Mouse (Mus musculus): ENCODE measurements around the gene Npr2. TPM values are rescaled to one million over a fixed set of nuclear protein-coding genes. Genes with fewer than 3 reads are reported as not detected.

The Npr2 gene
- polyA plus RNA-seq, 1 experiment from 2014 or later = 9.3 TPM

DNA sequence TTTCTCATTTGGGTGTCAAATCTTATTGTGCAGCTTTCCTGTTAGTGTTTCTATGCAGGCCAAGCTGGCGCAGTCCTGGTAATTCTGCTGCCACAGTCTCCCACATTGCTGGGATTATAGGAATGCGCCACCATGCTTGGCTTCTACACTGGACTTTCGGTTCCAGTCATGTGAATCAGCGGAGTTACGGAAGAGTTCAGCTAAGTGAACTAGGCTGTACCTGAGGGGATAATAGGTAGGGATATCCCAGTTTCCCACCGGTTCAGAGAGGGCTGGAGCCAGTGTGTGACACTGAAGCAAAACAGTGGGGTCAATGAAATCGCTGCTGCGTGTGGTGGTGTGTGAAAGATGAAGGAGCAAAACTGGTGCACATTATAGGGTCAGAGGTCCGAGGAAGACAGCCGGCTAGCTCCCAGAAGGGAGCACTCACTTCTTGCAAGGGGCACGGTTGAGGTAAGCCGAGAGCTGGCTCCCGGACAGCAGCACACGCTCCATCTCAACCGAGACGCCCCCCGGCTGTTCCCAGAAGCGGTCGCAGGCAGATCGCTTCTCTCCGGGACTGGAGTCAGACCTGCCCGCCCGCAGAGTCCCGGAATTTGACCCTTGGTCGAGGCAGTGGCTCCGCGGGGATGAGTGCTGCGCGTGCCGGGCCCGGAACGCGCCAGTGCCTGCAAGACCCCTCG, 24.1 kb downstream of the Npr2 start:
- peak; percentile 8; the same call in 1 of the 2 replicates for ATAC-seq (ENCODE audit: insufficient read depth, low FRiP score, low read depth)
- 6% methylated on average over 33 of the region's 34 CpGs for WGBS
- H3K9ac ChIP-seq = peak overlapping the region; percentile 70
- 0 out of 2 replicates have a peak, but pooled peaks cover 3% of the 10 kb centered on the region for H3K27me3 ChIP-seq (replicated peaks)
- peak overlapping the region; percentile 91 for H3K27ac ChIP-seq
- no peaks in the 10 kb centered on the region for H3K36me3 ChIP-seq
- peak overlapping the region; percentile 77 for H3K4me3 ChIP-seq (replicated peaks)
- peak overlapping the region; percentile 78 for H3K4me2 ChIP-seq
- H3K9me3 ChIP-seq = no peaks in the 10 kb centered on the region
- no peaks in the 10 kb centered on the region for H3K4me1 ChIP-seq

DNA sequence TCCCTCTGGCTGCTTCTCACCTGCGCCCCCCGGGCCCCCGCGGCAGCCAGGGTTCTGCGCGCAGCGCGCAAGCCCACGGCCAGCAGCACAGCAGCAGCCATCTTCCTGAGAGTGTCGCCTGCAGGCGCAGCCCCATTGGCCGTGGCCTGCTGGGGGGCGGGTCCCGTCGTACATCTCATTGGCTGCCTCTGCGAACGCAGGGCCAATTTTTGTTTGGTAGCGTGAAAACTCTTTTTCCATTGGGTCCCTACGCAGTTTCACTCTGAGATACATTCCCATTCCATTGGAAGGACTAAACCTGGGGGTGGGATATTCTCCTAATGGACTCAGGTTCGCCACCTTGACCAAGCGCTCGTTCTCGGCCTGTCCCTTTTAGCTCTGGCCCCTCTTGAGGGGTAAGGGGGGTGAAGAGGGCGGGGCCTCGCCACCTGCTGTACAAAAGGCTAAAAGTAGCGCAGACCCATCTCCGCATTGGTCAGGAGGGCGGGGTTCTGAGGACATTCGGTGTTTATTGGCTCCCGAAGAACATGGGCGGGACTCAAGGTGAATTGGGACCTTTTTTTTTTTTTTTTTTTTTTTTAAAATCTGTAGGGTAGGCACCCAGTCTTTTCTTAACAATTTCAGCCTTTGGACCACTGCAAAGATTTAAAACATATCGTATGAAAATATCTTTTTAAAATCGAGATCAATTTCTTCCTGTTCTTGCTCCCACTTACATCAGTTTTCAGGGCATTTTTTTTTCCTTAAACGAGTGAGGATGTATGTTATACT, 24.8 kb downstream of the Npr2 start, which contains the start of gene Hint2:
Gene Hint2 (minus strand): TSS at position 128 of the 771 bp plus-strand sequence.
- ATAC-seq (ENCODE audit: insufficient read depth, low FRiP score, low read depth) = peak; percentile 96
- WGBS = under 1% methylated on average over 34 of the region's 34 CpGs
- Histone ChIP-seq H3K4me1 (no peaks in the 10 kb centered on the region), H3K27ac (peak within 1 kb of the TSS; percentile 91), H3K4me3 (replicated peaks) (peak within 1 kb of the TSS; percentile 77), H3K9ac (peak within 1 kb of the TSS; percentile 70), H3K36me3 (no peaks in the 10 kb centered on the region), H3K27me3 (replicated peaks) (0 out of 2 replicates have a peak, but pooled peaks cover 3% of the 10 kb centered on the region), H3K4me2 (peak within 1 kb of the TSS; percentile 78), H3K9me3 (no peaks in the 10 kb centered on the region)

DNA sequence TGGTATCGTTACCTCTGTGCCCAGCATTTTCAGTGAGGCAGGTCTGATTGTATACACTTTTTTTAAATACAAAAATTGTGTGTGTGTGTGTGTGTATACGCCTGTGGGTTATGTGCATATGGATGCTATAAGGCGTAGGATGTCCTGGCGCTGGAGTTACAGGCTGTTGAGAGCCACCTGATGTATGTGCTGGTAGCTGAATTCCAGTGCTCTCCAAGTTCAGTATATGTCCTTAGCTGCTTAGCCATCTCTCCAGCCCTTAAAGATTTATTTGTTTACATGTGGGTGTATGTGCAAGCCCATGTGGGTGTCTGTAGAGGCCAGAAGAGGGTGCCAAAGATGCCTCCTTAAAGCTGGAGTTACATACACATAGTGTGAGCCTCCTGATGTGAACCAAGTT, 25.4 kb downstream of the Npr2 start:
- H3K9ac ChIP-seq = no peak overlapping the region
- no peaks in the 10 kb centered on the region for H3K9me3 ChIP-seq
- H3K36me3 ChIP-seq = no peaks in the 10 kb centered on the region
- WGBS = 60% methylated on average over 4 of the region's 4 CpGs
- H3K4me3 ChIP-seq (replicated peaks) = peak overlapping the region; percentile 77; the same call in 1 of the 2 replicates
- no peak overlapping the region for H3K27ac ChIP-seq
- no peaks in the 10 kb centered on the region for H3K4me1 ChIP-seq
- peak overlapping the region; percentile 78 for H3K4me2 ChIP-seq
- ATAC-seq (ENCODE audit: insufficient read depth, low FRiP score, low read depth) = no peak
- H3K27me3 ChIP-seq (replicated peaks) = 0 out of 2 replicates have a peak, but pooled peaks cover 3% of the 10 kb centered on the region

DNA sequence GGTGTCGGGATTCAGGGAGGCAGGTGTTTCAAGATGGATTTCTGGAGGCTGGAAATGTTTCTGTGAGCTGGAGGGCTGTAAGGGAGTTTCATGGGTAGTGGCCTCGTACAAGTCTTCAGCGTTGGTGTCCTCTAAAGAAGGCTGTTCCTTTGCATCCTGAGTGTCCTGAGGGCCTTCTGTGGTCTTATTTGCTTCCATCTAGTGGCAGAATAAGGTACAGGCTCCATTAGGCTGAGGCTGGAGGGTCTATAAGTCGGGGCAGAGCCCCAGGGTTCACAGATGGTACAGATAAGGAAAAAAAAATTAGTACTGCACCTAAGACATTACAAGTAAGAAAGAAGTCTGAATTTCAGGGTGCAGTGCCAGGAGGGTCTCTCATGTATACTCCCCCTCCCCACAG, 34.7 kb downstream of the Npr2 start:
- no peak overlapping the region for H3K9ac ChIP-seq
- H3K4me3 ChIP-seq (replicated peaks) = no peak overlapping the region
- no peak overlapping the region for H3K27ac ChIP-seq
- H3K4me2 ChIP-seq = no peak overlapping the region
- peaks cover 16% of the 10 kb centered on the region; the same call in 1 of the 2 replicates for H3K27me3 ChIP-seq (replicated peaks)
- WGBS = 22% methylated on average over 4 of the region's 4 CpGs
- no peaks in the 10 kb centered on the region for H3K36me3 ChIP-seq
- no peaks in the 10 kb centered on the region for H3K9me3 ChIP-seq
- peaks cover 14% of the 10 kb centered on the region for H3K4me1 ChIP-seq
- ATAC-seq (ENCODE audit: insufficient read depth, low FRiP score, low read depth) = no peak

DNA sequence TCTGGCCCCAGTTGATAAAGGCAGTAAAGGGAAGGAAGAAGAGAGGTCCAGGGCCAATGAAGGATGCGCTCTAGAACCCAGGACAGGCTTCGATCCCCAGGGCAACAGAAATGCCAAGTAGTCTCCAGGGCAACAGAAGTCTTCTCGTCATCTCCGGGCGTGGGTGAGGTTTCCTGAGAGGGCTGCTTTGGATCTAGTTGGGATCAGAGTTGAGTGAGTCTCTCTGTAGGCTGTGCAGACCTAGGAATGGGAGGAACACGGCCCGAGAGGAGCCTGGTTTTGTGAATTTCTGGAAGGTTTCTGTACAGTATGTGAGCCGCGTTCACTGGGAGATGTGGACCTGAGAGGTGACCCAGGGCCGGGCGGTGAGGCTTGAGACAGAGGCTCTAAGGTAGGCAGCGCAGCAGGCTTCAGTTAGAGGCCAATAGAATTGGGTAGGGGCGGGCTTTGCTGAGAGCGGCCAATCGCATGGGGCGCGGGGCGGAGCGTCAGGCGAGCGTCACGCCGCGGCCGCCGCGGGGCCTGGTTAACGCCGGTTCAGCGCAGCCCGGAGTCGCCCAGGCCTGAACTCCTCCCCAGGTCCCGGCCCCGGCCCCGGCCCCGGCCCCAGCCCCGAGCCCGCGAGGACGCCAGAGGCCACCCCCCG, 37.2 kb downstream of the Npr2 start, which contains the start of the genes Tmem8b and Fam221b:
Gene Tmem8b (plus strand): TSS at position 190 of the 646 bp plus-strand sequence.
Gene Fam221b (minus strand): TSS at position 364 of the 646 bp plus-strand sequence.
- ATAC-seq (ENCODE audit: insufficient read depth, low FRiP score, low read depth) = peak; percentile 95
- Histone ChIP-seq H3K36me3 (no peaks in the 10 kb centered on the region), H3K9me3 (no peaks in the 10 kb centered on the region), H3K27ac (0 out of 2 replicates have a peak within 1 kb of the TSS, but pooled peaks have one; percentile 31), H3K4me3 (replicated peaks) (peak within 1 kb of the TSS; percentile 84), H3K4me2 (peak within 1 kb of the TSS; percentile 86), H3K27me3 (replicated peaks) (0 out of 2 replicates have a peak, but pooled peaks cover 4% of the 10 kb centered on the region), H3K9ac (peak within 1 kb of the TSS; percentile 90), H3K4me1 (peaks cover 14% of the 10 kb centered on the region)
- WGBS = 1% methylated on average over 39 of the region's 41 CpGs

DNA sequence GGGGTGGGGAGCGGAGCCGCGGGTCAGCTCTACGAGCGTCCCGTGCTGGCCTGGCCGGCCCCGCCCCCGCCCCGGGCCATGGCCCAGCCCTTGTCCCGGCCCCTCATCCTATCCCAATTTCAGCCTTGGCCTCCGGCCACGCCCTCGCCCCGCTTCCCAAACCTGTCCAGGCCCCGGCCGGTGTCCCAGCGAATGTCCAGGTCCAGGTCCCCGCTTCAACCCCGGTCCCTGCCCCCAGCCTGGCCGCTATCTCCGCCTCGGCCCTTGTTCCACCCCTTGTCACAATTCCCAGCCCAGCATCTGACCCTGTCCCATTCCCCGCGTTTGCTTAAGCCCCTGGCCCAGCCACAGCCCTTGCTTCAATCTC, 37.7 kb downstream of the Npr2 start:
- Histone ChIP-seq H3K27ac (0 out of 2 replicates have a peak overlapping the region, but pooled peaks have one; percentile 31), H3K27me3 (replicated peaks) (0 out of 2 replicates have a peak, but pooled peaks cover 3% of the 10 kb centered on the region), H3K36me3 (no peaks in the 10 kb centered on the region), H3K4me2 (peak overlapping the region; percentile 86), H3K9ac (peak overlapping the region; percentile 90), H3K4me3 (replicated peaks) (peak overlapping the region; percentile 84), H3K4me1 (peaks cover 14% of the 10 kb centered on the region), H3K9me3 (no peaks in the 10 kb centered on the region)
- ATAC-seq (ENCODE audit: insufficient read depth, low FRiP score, low read depth) = peak; percentile 65
- WGBS = 1% methylated on average over 24 of the region's 25 CpGs

DNA sequence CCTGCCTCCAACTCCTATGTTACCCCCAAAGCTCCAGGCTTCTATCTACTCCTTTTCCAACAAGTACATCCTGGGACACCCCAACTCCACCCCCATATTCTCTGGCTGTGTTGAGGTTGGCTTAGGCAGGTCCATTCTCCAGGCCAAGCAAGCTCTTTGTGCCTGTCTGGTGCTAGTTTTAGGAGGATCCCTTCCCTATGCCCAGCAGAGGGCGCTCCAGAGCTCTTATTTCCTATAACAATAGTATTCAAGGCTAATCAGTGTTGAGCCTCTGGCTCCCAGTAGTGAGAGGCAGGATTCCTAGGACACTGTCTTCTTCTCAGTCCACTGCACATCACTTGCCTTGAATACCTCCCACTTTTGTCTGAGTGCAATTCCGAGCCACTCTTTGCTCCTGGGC, 40.3 kb downstream of the Npr2 start:
- Histone ChIP-seq H3K27ac (no peak overlapping the region), H3K4me1 (peaks cover 14% of the 10 kb centered on the region), H3K27me3 (replicated peaks) (no peaks in the 10 kb centered on the region), H3K9ac (no peak overlapping the region), H3K4me3 (replicated peaks) (no peak overlapping the region), H3K4me2 (no peak overlapping the region), H3K36me3 (peaks cover 2% of the 10 kb centered on the region), H3K9me3 (no peaks in the 10 kb centered on the region)
- 4% methylated on average over 2 of the region's 2 CpGs for WGBS
- no peak for ATAC-seq (ENCODE audit: insufficient read depth, low FRiP score, low read depth)

DNA sequence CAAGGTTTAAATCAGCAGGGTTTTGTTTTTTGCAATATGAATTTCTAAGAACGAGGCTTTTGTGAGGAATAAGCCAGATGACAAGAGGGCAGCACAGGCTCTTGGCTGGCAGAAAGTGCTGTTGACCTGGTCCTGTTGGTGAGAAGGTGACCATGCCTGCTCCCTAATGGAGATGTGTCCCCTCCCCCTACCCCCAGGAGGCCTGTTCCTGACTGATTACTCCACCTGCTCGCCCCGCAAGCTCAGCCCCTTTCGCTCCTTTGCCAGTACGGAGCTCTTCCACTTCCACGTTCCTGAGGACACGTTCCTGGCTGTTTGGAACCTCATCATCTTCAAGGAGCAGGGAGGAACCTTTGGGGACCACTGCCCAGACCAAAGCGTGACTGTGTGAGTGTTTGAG, 42.0 kb downstream of the Npr2 start:
- no peak overlapping the region for H3K4me3 ChIP-seq (replicated peaks)
- H3K27ac ChIP-seq = no peak overlapping the region
- no peak overlapping the region for H3K9ac ChIP-seq
- no peaks in the 10 kb centered on the region for H3K27me3 ChIP-seq (replicated peaks)
- ATAC-seq (ENCODE audit: insufficient read depth, low FRiP score, low read depth) = no peak
- H3K4me1 ChIP-seq = peaks cover 12% of the 10 kb centered on the region
- no peaks in the 10 kb centered on the region for H3K9me3 ChIP-seq
- H3K36me3 ChIP-seq = peaks cover 6% of the 10 kb centered on the region
- no peak overlapping the region for H3K4me2 ChIP-seq
- 77% methylated on average over 8 of the region's 8 CpGs for WGBS

DNA sequence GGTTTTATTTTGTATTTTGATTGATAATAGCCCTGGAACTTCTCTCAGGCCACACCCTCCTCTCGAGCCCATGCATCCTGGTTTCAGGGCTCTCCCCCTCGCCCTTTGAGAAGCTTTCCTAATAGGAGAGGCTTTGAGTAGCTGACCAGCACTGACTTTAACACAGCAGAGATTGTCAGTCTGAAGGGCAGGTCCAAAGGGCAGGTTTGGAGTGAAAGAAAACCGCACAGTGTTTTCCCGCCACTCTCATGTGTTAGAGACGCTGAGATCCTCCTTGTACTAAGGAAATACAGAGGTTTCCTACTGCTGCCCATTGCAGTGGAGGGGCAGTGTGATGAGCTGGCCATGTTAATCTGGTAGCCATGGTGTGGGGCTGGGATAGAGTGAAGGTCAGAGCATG, 43.2 kb downstream of the Npr2 start:
- 0 out of 2 replicates have a peak, but pooled peaks cover 3% of the 10 kb centered on the region for H3K4me1 ChIP-seq
- no peak for ATAC-seq (ENCODE audit: insufficient read depth, low FRiP score, low read depth)
- H3K4me2 ChIP-seq = no peak overlapping the region
- no peak overlapping the region for H3K4me3 ChIP-seq (replicated peaks)
- no peak overlapping the region for H3K9ac ChIP-seq
- H3K27me3 ChIP-seq (replicated peaks) = no peaks in the 10 kb centered on the region
- H3K36me3 ChIP-seq = peaks cover 6% of the 10 kb centered on the region
- no peak overlapping the region for H3K27ac ChIP-seq
- H3K9me3 ChIP-seq = no peaks in the 10 kb centered on the region
- WGBS = 72% methylated on average over 5 of the region's 5 CpGs

DNA sequence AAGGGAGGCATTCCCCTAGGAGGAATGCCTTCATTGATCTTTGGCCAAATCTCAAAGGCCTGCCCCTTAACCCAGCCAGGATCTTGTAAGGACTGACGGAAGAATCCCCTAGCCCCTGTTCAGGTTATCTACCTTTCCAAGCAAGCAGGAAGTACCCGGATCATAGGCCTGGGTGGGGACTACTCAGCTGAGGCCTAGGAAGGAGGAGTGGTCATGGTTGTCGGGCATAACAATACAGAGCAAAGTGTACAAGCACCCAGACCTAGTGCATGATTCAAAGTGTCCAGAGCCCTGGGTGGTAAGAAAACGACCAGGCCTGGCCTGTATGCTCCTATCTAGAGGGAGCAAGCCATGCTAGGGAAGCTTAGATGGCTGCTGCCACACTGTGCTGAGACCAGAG, 43.9 kb downstream of the Npr2 start:
- H3K27ac ChIP-seq = no peak overlapping the region
- WGBS = 65% methylated on average over 4 of the region's 4 CpGs
- no peak overlapping the region for H3K4me2 ChIP-seq
- H3K4me3 ChIP-seq (replicated peaks) = no peak overlapping the region
- no peak overlapping the region for H3K9ac ChIP-seq
- H3K9me3 ChIP-seq = no peaks in the 10 kb centered on the region
- no peaks in the 10 kb centered on the region for H3K27me3 ChIP-seq (replicated peaks)
- peaks cover 6% of the 10 kb centered on the region for H3K36me3 ChIP-seq
- no peaks in the 10 kb centered on the region for H3K4me1 ChIP-seq
- no peak for ATAC-seq (ENCODE audit: insufficient read depth, low FRiP score, low read depth)

DNA sequence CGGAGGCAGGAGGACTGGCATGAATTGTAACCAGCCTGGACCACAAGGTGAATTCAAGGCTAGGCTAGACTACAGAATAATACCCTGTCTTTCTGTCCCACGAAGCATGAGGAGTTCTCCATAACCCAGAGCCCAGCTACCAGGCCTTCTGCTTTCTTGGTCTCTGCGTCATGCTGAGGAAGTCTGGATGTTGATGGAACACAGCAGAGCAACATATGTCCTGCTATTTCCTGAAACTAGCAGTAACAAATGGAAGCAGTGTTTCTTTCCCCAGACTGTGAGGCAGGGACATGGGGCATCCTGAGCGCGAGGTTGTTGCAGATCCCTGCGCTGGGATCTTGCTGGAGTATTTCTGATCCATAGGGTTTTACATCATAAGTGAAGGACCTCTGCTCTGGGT, 46.8 kb downstream of the Npr2 start:
- H3K27me3 ChIP-seq (replicated peaks) = no peaks in the 10 kb centered on the region
- no peak overlapping the region for H3K27ac ChIP-seq
- H3K4me2 ChIP-seq = no peak overlapping the region
- no peak for ATAC-seq (ENCODE audit: insufficient read depth, low FRiP score, low read depth)
- H3K36me3 ChIP-seq = peaks cover 13% of the 10 kb centered on the region
- no peak overlapping the region for H3K4me3 ChIP-seq (replicated peaks)
- WGBS = 89% methylated on average over 6 of the region's 6 CpGs
- no peaks in the 10 kb centered on the region for H3K9me3 ChIP-seq
- no peaks in the 10 kb centered on the region for H3K4me1 ChIP-seq
- H3K9ac ChIP-seq = no peak overlapping the region

Measured in stomach, embryonic 15.5 days (tissue).